Mouse (Mus musculus): ENCODE data around the gene Fkbp8.

The Fkbp8 gene

GRCm38 (mm10) chr8:70540507-70541071 lies 13.1 kb downstream of the Fkbp8 start:
- Histone ChIP-seq H3K36me3 (ENCODE audit: insufficient read depth, low read length) (peaks cover 57% of the 10 kb centered on the region), H3K4me3 (replicated peaks; ENCODE audit: low read length) (peak overlapping the region; percentile 98), H3K4me1 (replicated peaks; ENCODE audit: low read depth, low read length) (peaks cover 56% of the 10 kb centered on the region), H3K9me3 (ENCODE audit: low read length) (no peaks in the 10 kb centered on the region), H3K27me3 (ENCODE audit: insufficient read depth, low read length) (no peaks in the 10 kb centered on the region)
- TF ChIP-seq POU5F1 (IDR thresholded peaks at IDR 0.05; ENCODE audit: borderline replicate concordance, low read length) (no peak), NANOG (IDR thresholded peaks at IDR 0.05; ENCODE audit: borderline replicate concordance, low read length) (no peak), CTCF (conservative IDR thresholded peaks at IDR 0.05; ENCODE audit: low read length) (no peak)

DNA sequence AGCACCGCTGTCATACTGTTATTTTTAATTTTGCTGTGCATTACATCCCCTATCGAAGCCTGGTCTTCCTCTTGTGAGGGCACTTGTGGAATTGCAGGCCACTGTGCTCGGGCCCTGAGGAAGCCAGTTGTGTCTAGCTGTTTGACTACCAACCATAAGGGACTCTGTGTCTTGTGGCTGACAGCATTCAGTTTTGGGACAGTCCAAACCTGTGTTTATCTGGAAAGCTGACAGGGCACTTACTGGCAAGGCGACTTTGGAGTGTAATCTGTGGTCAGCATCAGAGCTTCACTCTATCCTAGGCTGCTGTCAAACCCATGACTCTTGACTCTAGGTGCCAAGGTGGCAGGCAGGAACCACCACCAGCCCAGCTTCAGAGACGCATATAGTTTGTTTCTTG lies 13.6 kb downstream of the Fkbp8 start:
- H3K9me3 ChIP-seq (ENCODE audit: low read length) = no peaks in the 10 kb centered on the region
- H3K27me3 ChIP-seq (ENCODE audit: insufficient read depth, low read length) = no peaks in the 10 kb centered on the region
- H3K4me1 ChIP-seq (replicated peaks; ENCODE audit: low read depth, low read length) = peaks cover 61% of the 10 kb centered on the region
- H3K36me3 ChIP-seq (ENCODE audit: insufficient read depth, low read length) = peaks cover 57% of the 10 kb centered on the region
- TF ChIP-seq CTCF (conservative IDR thresholded peaks at IDR 0.05; ENCODE audit: low read length) (no peak), NANOG (IDR thresholded peaks at IDR 0.05; ENCODE audit: borderline replicate concordance, low read length) (no peak), POU5F1 (IDR thresholded peaks at IDR 0.05; ENCODE audit: borderline replicate concordance, low read length) (no peak)
- H3K4me3 ChIP-seq (replicated peaks; ENCODE audit: low read length) = peak overlapping the region; percentile 98

GRCm38 (mm10) chr8:70544200-70544687 lies 16.7 kb downstream of the Fkbp8 start:
- H3K27me3 ChIP-seq (ENCODE audit: insufficient read depth, low read length) = no peaks in the 10 kb centered on the region
- no peaks in the 10 kb centered on the region for H3K9me3 ChIP-seq (ENCODE audit: low read length)
- H3K4me1 ChIP-seq (replicated peaks; ENCODE audit: low read depth, low read length) = peaks cover 74% of the 10 kb centered on the region
- TF ChIP-seq POU5F1 (IDR thresholded peaks at IDR 0.05; ENCODE audit: borderline replicate concordance, low read length) = no peak
- peak; percentile 36 for TF ChIP-seq CTCF (conservative IDR thresholded peaks at IDR 0.05; ENCODE audit: low read length)
- peaks cover 60% of the 10 kb centered on the region for H3K36me3 ChIP-seq (ENCODE audit: insufficient read depth, low read length)
- H3K4me3 ChIP-seq (replicated peaks; ENCODE audit: low read length) = no peak overlapping the region

DNA sequence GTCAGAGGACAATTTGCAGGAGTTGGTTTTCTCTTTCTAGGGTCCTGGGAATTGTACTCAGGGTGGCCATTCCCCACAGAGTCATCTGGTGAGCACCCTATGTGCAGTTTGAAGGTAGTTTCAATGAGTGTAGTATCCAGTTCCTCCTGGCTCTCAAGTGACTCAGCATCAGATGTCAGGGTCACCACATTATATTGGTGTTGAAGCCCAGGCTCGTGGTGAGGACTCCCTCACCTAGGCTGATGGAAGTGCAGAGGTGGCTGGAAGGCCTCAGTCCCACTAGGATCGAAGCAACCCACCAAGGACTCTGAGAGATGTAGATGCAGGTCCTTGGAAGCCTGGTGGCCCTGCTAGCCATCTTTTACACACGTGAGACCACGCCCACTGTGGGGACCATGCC lies 18.9 kb downstream of the Fkbp8 start:
- Histone ChIP-seq H3K36me3 (ENCODE audit: insufficient read depth, low read length) (peaks cover 60% of the 10 kb centered on the region), H3K4me1 (replicated peaks; ENCODE audit: low read depth, low read length) (peaks cover 59% of the 10 kb centered on the region), H3K27me3 (ENCODE audit: insufficient read depth, low read length) (no peaks in the 10 kb centered on the region), H3K4me3 (replicated peaks; ENCODE audit: low read length) (no peak overlapping the region), H3K9me3 (ENCODE audit: low read length) (no peaks in the 10 kb centered on the region)
- TF ChIP-seq NANOG (IDR thresholded peaks at IDR 0.05; ENCODE audit: borderline replicate concordance, low read length) (no peak), POU5F1 (IDR thresholded peaks at IDR 0.05; ENCODE audit: borderline replicate concordance, low read length) (no peak), CTCF (conservative IDR thresholded peaks at IDR 0.05; ENCODE audit: low read length) (no peak)

DNA sequence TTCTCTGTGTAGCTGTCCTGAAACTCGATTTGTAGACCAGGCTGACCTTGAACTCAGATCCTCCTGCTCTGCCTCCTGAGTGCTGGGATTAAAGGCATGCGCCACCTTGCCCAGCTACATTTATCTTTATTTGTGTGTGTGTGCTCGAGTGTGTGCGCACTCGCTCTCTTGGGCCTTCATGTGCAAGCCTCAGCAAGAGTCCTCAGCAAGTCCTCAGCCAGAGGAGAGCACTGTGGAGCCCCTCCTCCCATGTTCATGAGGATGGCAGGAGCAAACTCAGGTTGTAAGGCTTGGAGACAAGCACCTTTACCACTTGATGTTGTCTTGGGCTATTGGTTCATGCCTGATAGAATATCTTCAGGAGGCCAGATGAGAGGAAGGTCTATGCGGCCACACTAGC lies 20.2 kb downstream of the Fkbp8 start:
- Histone ChIP-seq H3K9me3 (ENCODE audit: low read length) (no peaks in the 10 kb centered on the region), H3K27me3 (ENCODE audit: insufficient read depth, low read length) (no peaks in the 10 kb centered on the region), H3K36me3 (ENCODE audit: insufficient read depth, low read length) (peaks cover 54% of the 10 kb centered on the region), H3K4me3 (replicated peaks; ENCODE audit: low read length) (no peak overlapping the region), H3K4me1 (replicated peaks; ENCODE audit: low read depth, low read length) (peaks cover 47% of the 10 kb centered on the region)
- TF ChIP-seq CTCF (conservative IDR thresholded peaks at IDR 0.05; ENCODE audit: low read length) (no peak), POU5F1 (IDR thresholded peaks at IDR 0.05; ENCODE audit: borderline replicate concordance, low read length) (no peak), NANOG (IDR thresholded peaks at IDR 0.05; ENCODE audit: borderline replicate concordance, low read length) (no peak)

GRCm38 (mm10) chr8:70549412-70550184 lies 22.1 kb downstream of the Fkbp8 start:
- peaks cover 44% of the 10 kb centered on the region for H3K4me1 ChIP-seq (replicated peaks; ENCODE audit: low read depth, low read length)
- no peak overlapping the region for H3K4me3 ChIP-seq (replicated peaks; ENCODE audit: low read length)
- no peaks in the 10 kb centered on the region for H3K27me3 ChIP-seq (ENCODE audit: insufficient read depth, low read length)
- H3K9me3 ChIP-seq (ENCODE audit: low read length) = no peaks in the 10 kb centered on the region
- TF ChIP-seq NANOG (IDR thresholded peaks at IDR 0.05; ENCODE audit: borderline replicate concordance, low read length) (no peak), CTCF (conservative IDR thresholded peaks at IDR 0.05; ENCODE audit: low read length) (no peak)
- H3K36me3 ChIP-seq (ENCODE audit: insufficient read depth, low read length) = peaks cover 49% of the 10 kb centered on the region

DNA sequence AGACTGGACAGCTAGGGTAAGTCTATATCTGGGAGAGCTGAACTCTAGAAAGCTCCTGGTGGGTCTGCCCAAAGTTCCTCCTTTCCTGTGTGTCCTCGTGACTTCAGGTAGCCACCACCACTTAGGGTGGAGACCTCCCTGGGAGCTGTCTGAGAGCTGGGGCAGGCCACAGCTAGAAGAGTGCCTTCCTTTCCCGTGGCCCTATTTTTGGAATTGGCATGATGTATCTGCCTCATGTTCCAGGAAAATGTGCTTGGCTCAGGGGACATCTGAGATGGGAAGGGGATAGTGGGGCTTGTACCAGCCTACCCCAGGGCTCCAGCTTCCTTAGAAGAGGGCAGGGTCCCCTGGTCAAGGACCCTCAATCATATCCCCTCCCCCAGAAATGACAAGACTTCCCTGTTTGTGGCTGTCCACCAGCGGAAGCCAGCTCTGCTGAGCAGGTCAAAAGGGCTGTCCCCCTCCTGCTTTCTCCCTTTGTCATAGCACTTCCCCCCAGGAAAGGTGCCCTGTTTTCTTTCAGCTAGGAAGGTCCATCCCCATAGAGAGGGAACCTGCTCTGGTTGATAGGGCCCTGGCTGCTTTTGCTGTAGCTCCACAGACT lies 24.1 kb downstream of the Fkbp8 start:
- Histone ChIP-seq H3K4me3 (replicated peaks; ENCODE audit: low read length) (no peak overlapping the region), H3K4me1 (replicated peaks; ENCODE audit: low read depth, low read length) (peaks cover 48% of the 10 kb centered on the region), H3K27me3 (ENCODE audit: insufficient read depth, low read length) (no peaks in the 10 kb centered on the region), H3K9me3 (ENCODE audit: low read length) (no peaks in the 10 kb centered on the region), H3K36me3 (ENCODE audit: insufficient read depth, low read length) (peaks cover 44% of the 10 kb centered on the region)
- TF ChIP-seq CTCF (conservative IDR thresholded peaks at IDR 0.05; ENCODE audit: low read length) (no peak), NANOG (IDR thresholded peaks at IDR 0.05; ENCODE audit: borderline replicate concordance, low read length) (no peak), POU5F1 (IDR thresholded peaks at IDR 0.05; ENCODE audit: borderline replicate concordance, low read length) (no peak)

- no peaks in the 10 kb centered on the region for H3K27me3 ChIP-seq (ENCODE audit: insufficient read depth, low read length)
- H3K9me3 ChIP-seq (ENCODE audit: low read length) = no peaks in the 10 kb centered on the region
- H3K4me1 ChIP-seq (replicated peaks; ENCODE audit: low read depth, low read length) = peaks cover 48% of the 10 kb centered on the region
- H3K4me3 ChIP-seq (replicated peaks; ENCODE audit: low read length) = no peak overlapping the region
- H3K36me3 ChIP-seq (ENCODE audit: insufficient read depth, low read length) = peaks cover 53% of the 10 kb centered on the region
- TF ChIP-seq CTCF (conservative IDR thresholded peaks at IDR 0.05; ENCODE audit: low read length) = no peak
- no peak for TF ChIP-seq POU5F1 (IDR thresholded peaks at IDR 0.05; ENCODE audit: borderline replicate concordance, low read length)
- TF ChIP-seq NANOG (IDR thresholded peaks at IDR 0.05; ENCODE audit: borderline replicate concordance, low read length) = no peak
Observed at GRCm38 (mm10) chr8:70552836-70553235, 25.3 kb downstream of the Fkbp8 start.

Data from E14TG2a.4 (cell line).